In the genomic region with DNA sequence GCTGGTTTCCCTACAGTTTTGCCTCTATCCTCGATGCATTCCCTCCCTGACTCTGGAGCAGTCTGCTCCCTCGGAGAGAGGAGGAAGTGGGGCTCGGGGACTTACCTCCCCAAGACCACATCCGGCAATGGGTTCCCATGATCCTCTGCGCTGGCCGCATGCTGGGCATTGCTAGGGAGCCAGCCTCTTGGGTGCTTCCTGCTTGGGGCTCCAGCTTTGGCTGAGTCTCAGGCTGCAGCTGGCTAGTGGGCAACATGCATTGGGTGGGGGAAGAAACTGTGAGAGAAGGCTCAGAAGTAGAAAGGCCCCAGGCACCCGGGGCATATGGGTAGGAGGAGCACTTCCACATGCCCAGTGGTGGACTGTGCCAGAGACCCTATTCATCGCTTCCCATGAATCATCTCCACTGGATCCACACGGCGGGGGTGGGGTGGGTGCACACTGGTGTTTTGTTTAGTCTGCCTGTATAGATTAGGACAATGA, we compare ENCODE assay signal across 8 mouse cellular contexts. TPM values are rescaled to one million over a fixed set of nuclear protein-coding genes. Genes with fewer than 3 reads are reported as not detected.
DNase-seq lines count a peak whose midpoint lies in the region; ATAC-seq and TF ChIP-seq lines count a peak whose summit lies in the region.

No protein-coding gene starts in this region.

- WGBS in intestine, embryonic 14.5 days: 62% methylated on average over 10 of the region's 10 CpGs

- peaks cover 4% of the 10 kb centered on the region for H3K4me1 ChIP-seq in ES-Bruce4 (ENCODE audit: control insufficient read depth, insufficient read depth, low read length)
- peaks cover 23% of the 10 kb centered on the region for H3K4me1 ChIP-seq in intestine, embryonic 14.5 days (replicated peaks; ENCODE audit: control insufficient read depth, insufficient read depth, low read length)

- intact Hi-C loops in gastrocnemius, adult 2 months (cut with DNase I): no loop called here

- no peak overlapping the region for H3K4me2 ChIP-seq in intestine, embryonic 14.5 days (ENCODE audit: low read length)

- H3K27ac ChIP-seq in gastrocnemius, adult 2 months: peak overlapping the region; percentile 58
- 0 out of 2 replicates have a peak overlapping the region, but pooled peaks have one; percentile 63 for H3K27ac ChIP-seq in ES-Bruce4 (ENCODE audit: insufficient read depth, low read length)
- H3K27ac ChIP-seq in intestine, embryonic 14.5 days (ENCODE audit: low read depth): peak overlapping the region; percentile 6; the same call in 1 of the 2 replicates

- peak; percentile 60 for DNase-seq in gastrocnemius, adult 2 months
- no peak for DNase-seq in gastrocnemius, adult 18-20 months (ENCODE audit: low spot score)
- DNase-seq in intestine, embryonic 14.5 days (ENCODE audit: low spot score): no peak
- peak; percentile 79 for DNase-seq in lung, postnatal 10 days
- peak; percentile 94 for DNase-seq in spleen, postnatal 36 days (ENCODE audit: low spot score in 2 of 2)
- no peak for DNase-seq in ovary, postnatal 14 days (ENCODE audit: low spot score)

- H3K27me3 ChIP-seq in ES-Bruce4 (ENCODE audit: control insufficient read depth, insufficient read depth, low read length, poor library complexity, severe bottlenecking): no peaks in the 10 kb centered on the region
- H3K27me3 ChIP-seq in intestine, embryonic 14.5 days (replicated peaks; ENCODE audit: control insufficient read depth, insufficient read depth, low read length): no peaks in the 10 kb centered on the region

- no peak for TF ChIP-seq EP300 in ES-Bruce4 (IDR thresholded peaks at IDR 0.05; ENCODE audit: insufficient read depth, low read depth, low read length)

- no peaks in the 10 kb centered on the region for H3K9me3 ChIP-seq in ES-Bruce4 (replicated peaks; ENCODE audit: control insufficient read depth, insufficient read depth, low read length, poor library complexity, severe bottlenecking)
- no peaks in the 10 kb centered on the region for H3K9me3 ChIP-seq in intestine, embryonic 14.5 days (ENCODE audit: control insufficient read depth, low read length)

- no peaks in the 10 kb centered on the region for H3K36me3 ChIP-seq in ES-Bruce4 (ENCODE audit: control insufficient read depth, insufficient read depth, low read length, poor library complexity, severe bottlenecking)
- no peaks in the 10 kb centered on the region for H3K36me3 ChIP-seq in intestine, embryonic 14.5 days (ENCODE audit: control insufficient read depth, insufficient read depth, low read length)

- peak; percentile 26 for ATAC-seq in erythroid progenitor cell, adult 5-6 weeks (replicated peaks; ENCODE audit: low FRiP score, poor library complexity, severe bottlenecking)
- ATAC-seq in intestine, embryonic 14.5 days (replicated peaks; ENCODE audit: low FRiP score, low TSS enrichment, low read depth): no peak

- peak overlapping the region; percentile 50 for H3K4me3 ChIP-seq in gastrocnemius, adult 2 months
- peak overlapping the region; percentile 38 for H3K4me3 ChIP-seq in ES-Bruce4 (ENCODE audit: low read depth, low read length)
- no peak overlapping the region for H3K4me3 ChIP-seq in intestine, embryonic 14.5 days (ENCODE audit: low read depth, low read length)

- H3K9ac ChIP-seq in ES-Bruce4 (ENCODE audit: low read depth, poor library complexity, severe bottlenecking): peak overlapping the region; percentile 30
- no peak overlapping the region for H3K9ac ChIP-seq in intestine, embryonic 14.5 days (ENCODE audit: low read length)

- TF ChIP-seq POLR2A in ES-Bruce4 (IDR thresholded peaks at IDR 0.05; ENCODE audit: insufficient read depth, low read length): peak; percentile 11

- no peak for TF ChIP-seq CTCF in gastrocnemius, adult 2 months (IDR thresholded peaks at IDR 0.05)
- no peak for TF ChIP-seq CTCF in ES-Bruce4 (IDR thresholded peaks at IDR 0.05; ENCODE audit: low read depth, low read length)

RNA-seq across cellular contexts. Expression of a gene that starts 4.7 kb away (rescaled TPM):
- 10 to 100 TPM; 67.0 to 91.9 TPM for total RNA-seq in gastrocnemius, adult 2 months (2021)
- 10 to 100 TPM; 51.2 to 80.6 TPM for total RNA-seq in gastrocnemius, adult 18-20 months (2021)
- 109 and 114 TPM in 2 replicates for polyA plus RNA-seq in ES-Bruce4 (2011; ENCODE audit: insufficient read depth, insufficient read length, low read depth, missing spikeins)
- total RNA-seq in erythroid progenitor cell, adult 5-6 weeks (2015; ENCODE audit: low replicate concordance): 25.6 and 25.9 TPM in 2 replicates
- total RNA-seq in erythroid progenitor cell, adult 5-6 weeks (2017; ENCODE audit: low replicate concordance): 9.8 and 10.9 TPM in 2 replicates
- 69.0 and 74.0 TPM in 2 replicates for polyA plus RNA-seq in intestine, embryonic 14.5 days (2014; fragmentation: Nextera tagmentation; extraction: Ambion mirVana)

Comparison
In these comparisons a context has a peak if more than half of its experiments do, and no peak if none do; other contexts are left out.
1. DNase-seq: peak in gastrocnemius, adult 2 months (single experiment), lung, postnatal 10 days (single experiment) and spleen, postnatal 36 days (2 of 2); none in gastrocnemius, adult 18-20 months (single experiment), intestine, embryonic 14.5 days (single experiment) and ovary, postnatal 14 days (single experiment).
2. H3K27ac ChIP-seq: peak in every context shown above with its lines; median percentile 63 in ES-Bruce4; 58 in gastrocnemius, adult 2 months; 6 in intestine, embryonic 14.5 days.